Mouse (Mus musculus): ENCODE measurements around the gene Ppfia1. TPM values are rescaled to one million over a fixed set of nuclear protein-coding genes. Genes with fewer than 3 reads are reported as not detected.
A peak's percentile ranks its signal among the peaks of the same experiment; 100 is the strongest.

Ppfia1 gene
- total and polyA plus RNA-seq, 3 experiments: 29.3 to 46.6 (median 41.3) TPM

DNA sequence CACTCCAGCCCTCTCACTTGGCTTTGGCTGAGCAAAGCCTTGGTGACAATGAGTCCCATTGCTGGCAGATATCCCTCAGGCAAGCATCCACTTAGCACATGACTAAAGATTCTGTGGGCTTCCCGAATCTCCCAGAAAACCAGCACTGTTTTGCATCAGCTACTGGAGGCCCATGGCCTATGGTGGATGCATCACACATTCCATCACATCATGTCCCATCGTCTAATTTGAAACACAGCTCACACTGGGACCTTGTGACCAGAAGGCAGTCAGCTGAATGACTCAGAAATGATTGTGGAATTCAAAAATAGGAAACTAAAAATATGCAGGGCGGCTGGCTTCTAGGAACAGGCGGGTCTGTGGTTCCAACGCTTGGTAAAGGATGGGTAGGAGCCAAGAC, 24.3 kb upstream of the Ppfia1 start:
- TF ChIP-seq NELFE (IDR thresholded peaks at IDR 0.05; ENCODE audit: low read depth, low read length) (no peak), SIN3A (IDR thresholded peaks at IDR 0.05; ENCODE audit: low read length) (no peak), ETS1 (conservative IDR thresholded peaks at IDR 0.05; ENCODE audit: low read depth, low read length) (peak; percentile 43; the same call in 1 of the 2 replicates)
- H3K27ac ChIP-seq (ENCODE audit: insufficient read depth, low read depth): no peak overlapping the region
- peaks cover 7 to 12% of the 10 kb centered on the region in 2 experiments; a peak in 2 of 4 replicates for H3K4me1 ChIP-seq (ENCODE audit: control insufficient read depth in 1 of 2, insufficient read depth in 2 of 2)
- no peak overlapping the region for H3K4me3 ChIP-seq (replicated peaks in 1 of 3; ENCODE audit: low read depth in 2 of 3, low read length in 2 of 3, poor library complexity in 1 of 3)
- in situ Hi-C loops (cut with MboI; ENCODE audit: low pct_ligation_motif_present, low pct_unique_long_range_greater_than_20kb, low sequenced_read_pairs): loop anchor here (25.0 kb wide), 1 partner anchor 366 kb away; no protein-coding TSS in a partner anchor
- dilution Hi-C loops (cut with MboI; ENCODE audit: extremely low pct_ligation_motif_present, extremely low pct_unique_long_range_greater_than_20kb, low sequenced_read_pairs): no loop called here
- no peak overlapping the region for H3K9ac ChIP-seq (ENCODE audit: insufficient read depth, low read depth)
- no peak overlapping the region for H3K4me2 ChIP-seq (ENCODE audit: insufficient read depth, low read depth, poor library complexity, severe bottlenecking)
- no peak for DNase-seq (ENCODE audit: extremely low read depth)
- H3K27me3 ChIP-seq (replicated peaks): peaks cover 10% of the 10 kb centered on the region
- H3K9me3 ChIP-seq (replicated peaks; ENCODE audit: low read length): no peaks in the 10 kb centered on the region
- H3K79me2 ChIP-seq (replicated peaks; ENCODE audit: control insufficient read depth, extremely low read depth, insufficient read depth, poor library complexity, severe bottlenecking): no peaks in the 10 kb centered on the region
- peaks cover 7 to 28% of the 10 kb centered on the region in 2 experiments for H3K36me3 ChIP-seq (replicated peaks in 1 of 2; ENCODE audit: control insufficient read depth in 1 of 2, insufficient read depth in 1 of 2, low read length in 1 of 2)

DNA sequence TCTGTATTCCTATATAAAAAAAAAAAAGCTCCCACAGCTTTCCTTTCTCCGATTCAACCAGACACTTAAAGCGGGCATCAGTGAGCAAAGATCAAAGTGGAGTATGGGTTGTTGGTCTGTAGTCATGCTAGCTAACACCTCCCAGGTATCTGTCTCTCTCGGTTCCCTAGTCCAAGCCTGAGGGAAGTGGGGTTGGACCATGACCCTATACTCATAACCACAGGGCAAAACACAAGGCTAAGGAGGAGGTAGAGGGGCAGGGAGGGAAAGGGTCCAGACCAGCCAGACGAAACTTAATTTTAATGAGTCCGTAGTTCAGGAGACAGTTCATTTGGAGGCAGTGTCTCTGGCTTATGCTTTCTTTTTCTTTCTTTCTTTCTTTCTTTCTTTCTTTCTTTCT, 18.7 kb upstream of the Ppfia1 start:
- peaks cover 46% of the 10 kb centered on the region for H3K27me3 ChIP-seq (replicated peaks)
- in situ Hi-C loops (cut with MboI; ENCODE audit: low pct_ligation_motif_present, low pct_unique_long_range_greater_than_20kb, low sequenced_read_pairs): no loop called here
- H3K9ac ChIP-seq (ENCODE audit: insufficient read depth, low read depth): no peak overlapping the region
- TF ChIP-seq MEF2A (IDR thresholded peaks at IDR 0.05; ENCODE audit: borderline replicate concordance, low read depth, low read length): no peak
- no peak for TF ChIP-seq MXI1 (IDR thresholded peaks at IDR 0.05; ENCODE audit: low read depth, low read length)
- no peak for TF ChIP-seq TCF12 (IDR thresholded peaks at IDR 0.05; ENCODE audit: low read depth, low read length)
- TF ChIP-seq RCOR1 (conservative IDR thresholded peaks at IDR 0.05; ENCODE audit: low read depth, low read length): no peak
- no peak for TF ChIP-seq CHD2 (IDR thresholded peaks at IDR 0.05; ENCODE audit: low read length)
- TF ChIP-seq MAFK (IDR thresholded peaks at IDR 0.05; ENCODE audit: insufficient replicate concordance, low read length): no peak
- TF ChIP-seq TBP (conservative IDR thresholded peaks at IDR 0.05; ENCODE audit: low read depth, low read length): no peak
- no peak for TF ChIP-seq E2F4 (IDR thresholded peaks at IDR 0.05; ENCODE audit: insufficient replicate concordance, low read depth, low read length)
- no peak for TF ChIP-seq ZNF384 (IDR thresholded peaks at IDR 0.05; ENCODE audit: low read depth, low read length)
- TF ChIP-seq MYC (IDR thresholded peaks at IDR 0.05; ENCODE audit: low read depth, low read length): no peak
- TF ChIP-seq POLR2A (IDR thresholded peaks at IDR 0.05; ENCODE audit: low read depth, low read length): no peak
- no peak for TF ChIP-seq USF1 (IDR thresholded peaks at IDR 0.05; ENCODE audit: low read depth, low read length)
- TF ChIP-seq MAZ (IDR thresholded peaks at IDR 0.05; ENCODE audit: low read depth, low read length): no peak
- TF ChIP-seq NELFE (IDR thresholded peaks at IDR 0.05; ENCODE audit: low read depth, low read length): no peak
- TF ChIP-seq EP300 (IDR thresholded peaks at IDR 0.05; ENCODE audit: low read length): no peak
- no peak for TF ChIP-seq PAX5 (IDR thresholded peaks at IDR 0.05; ENCODE audit: low read length)
- TF ChIP-seq KAT2A (IDR thresholded peaks at IDR 0.05; ENCODE audit: insufficient replicate concordance, low read length): no peak
- H3K9me3 ChIP-seq (replicated peaks; ENCODE audit: low read length): no peaks in the 10 kb centered on the region
- H3K4me3 ChIP-seq (replicated peaks in 1 of 3; ENCODE audit: low read depth in 2 of 3, low read length in 2 of 3, poor library complexity in 1 of 3): no peak overlapping the region
- H3K36me3 ChIP-seq (replicated peaks in 1 of 2; ENCODE audit: control insufficient read depth in 1 of 2, insufficient read depth in 1 of 2, low read length in 1 of 2): no peaks in the 10 kb centered on the region
- dilution Hi-C loops (cut with MboI; ENCODE audit: extremely low pct_ligation_motif_present, extremely low pct_unique_long_range_greater_than_20kb, low sequenced_read_pairs): no loop called here
- no peaks in the 10 kb centered on the region for H3K79me2 ChIP-seq (replicated peaks; ENCODE audit: control insufficient read depth, extremely low read depth, insufficient read depth, poor library complexity, severe bottlenecking)
- no peak for DNase-seq (ENCODE audit: extremely low read depth)
- no peak overlapping the region for H3K4me2 ChIP-seq (ENCODE audit: insufficient read depth, low read depth, poor library complexity, severe bottlenecking)
- no peaks in the 10 kb centered on the region for H3K4me1 ChIP-seq (ENCODE audit: control insufficient read depth in 1 of 2, insufficient read depth in 2 of 2)
- no peak overlapping the region for H3K27ac ChIP-seq (ENCODE audit: insufficient read depth, low read depth)
